Mouse (Mus musculus): ENCODE measurements around the gene Tet2. TPM values are rescaled to one million over a fixed set of nuclear protein-coding genes. Genes with fewer than 3 reads are reported as not detected.

Gene Tet2
- total RNA-seq, 2 experiments from 2014 or later = 41.3 to 44.4 TPM

GRCm38 (mm10) chr3:133463233-133463632, 81.7 kb downstream of the Tet2 start:
- intact Hi-C loops (cut with DNase I) = no loop called here
- no peak for DNase-seq

DNA sequence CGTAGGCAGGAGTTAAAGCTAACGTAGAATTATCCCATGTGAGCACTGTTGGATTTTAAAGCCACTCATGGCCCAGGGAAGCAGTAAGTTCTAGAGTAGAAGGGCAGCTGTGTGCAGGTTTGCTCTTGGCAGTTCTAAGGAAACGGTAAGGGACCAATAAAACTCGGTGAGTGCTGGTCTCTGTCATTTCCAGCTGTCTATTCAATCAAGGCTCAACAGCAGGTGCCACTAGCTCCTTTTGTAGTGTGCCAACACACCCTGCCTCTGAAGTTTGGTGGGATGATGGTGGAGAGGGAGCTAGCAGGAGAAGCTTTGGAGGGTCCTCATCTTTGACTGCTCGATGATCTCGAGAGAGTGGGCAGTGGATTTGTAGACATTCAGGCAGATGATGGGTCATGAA, 82.5 kb downstream of the Tet2 start:
- intact Hi-C loops (cut with DNase I) = no loop called here
- DNase-seq = no peak

GRCm38 (mm10) chr3:133462059-133462458, 82.9 kb downstream of the Tet2 start:
- intact Hi-C loops (cut with DNase I) = no loop called here
- no peak for DNase-seq

GRCm38 (mm10) chr3:133459174-133459573, 85.8 kb downstream of the Tet2 start:
- intact Hi-C loops (cut with DNase I) = no loop called here
- no peak for DNase-seq

- no peak for DNase-seq
- intact Hi-C loops (cut with DNase I) = no loop called here
Observed at GRCm38 (mm10) chr3:133453896-133454295, 91.0 kb downstream of the Tet2 start.

DNA sequence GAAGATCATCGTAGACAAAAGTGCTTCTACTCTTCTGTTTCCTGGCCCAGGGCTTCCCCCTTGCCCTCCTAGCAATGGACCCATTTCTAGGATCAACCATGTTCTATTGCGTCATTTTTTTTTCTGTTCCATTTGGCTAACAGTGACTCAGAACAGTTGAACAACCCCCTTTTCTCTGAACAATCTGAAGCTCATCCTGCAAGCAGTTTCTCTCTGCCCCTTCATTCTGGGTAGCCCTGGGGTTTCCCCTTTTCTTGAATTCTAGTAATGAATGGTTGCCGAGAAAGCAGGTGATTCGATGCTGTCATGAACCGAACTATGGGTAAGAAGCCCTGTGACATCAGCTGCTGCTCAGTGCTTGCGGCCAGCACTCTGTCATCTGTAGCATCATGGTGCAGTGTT, 108.0 kb downstream of the Tet2 start:
- no peak for DNase-seq
- intact Hi-C loops (cut with DNase I) = no loop called here

GRCm38 (mm10) chr3:133436279-133436860, 108.6 kb downstream of the Tet2 start:
- intact Hi-C loops (cut with DNase I) = no loop called here
- DNase-seq = no peak

- DNase-seq = no peak
- intact Hi-C loops (cut with DNase I) = no loop called here
Observed at GRCm38 (mm10) chr3:133435774-133436148, 109.2 kb downstream of the Tet2 start.

DNA sequence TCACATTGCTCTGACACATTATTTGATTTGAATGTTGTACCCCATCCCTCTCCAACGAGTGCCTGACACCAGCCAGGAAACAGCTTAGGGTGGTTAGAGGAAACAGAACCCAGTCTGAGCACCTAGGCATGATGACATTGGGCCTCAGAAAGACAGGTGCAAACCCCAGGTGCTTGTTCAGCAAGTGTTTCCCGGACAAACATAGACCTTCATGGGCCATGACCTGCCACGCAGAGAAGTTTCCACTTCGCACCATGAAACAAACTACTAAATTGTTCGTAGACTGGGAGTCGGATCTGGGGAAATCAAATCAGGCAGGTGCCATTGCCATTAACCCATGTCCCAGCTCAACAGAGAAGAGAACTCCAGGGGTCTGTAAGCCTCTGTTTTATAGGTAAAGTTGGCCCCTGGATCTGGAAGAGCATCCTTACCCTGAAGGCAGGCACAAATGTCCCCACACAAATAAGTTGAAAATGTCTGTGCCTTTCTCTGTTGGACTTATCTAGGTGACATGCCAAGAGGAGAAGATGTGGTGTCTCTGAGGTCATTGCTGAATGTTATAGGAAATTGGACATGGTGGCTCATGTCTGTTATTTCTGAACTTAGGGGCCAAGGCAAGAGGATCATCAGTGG, 109.7 kb downstream of the Tet2 start:
- DNase-seq = no peak
- intact Hi-C loops (cut with DNase I) = no loop called here

GRCm38 (mm10) chr3:133429394-133430173, 115.4 kb downstream of the Tet2 start:
- intact Hi-C loops (cut with DNase I) = no loop called here

GRCm38 (mm10) chr3:133428003-133428402, 116.9 kb downstream of the Tet2 start:
- DNase-seq = no peak
- intact Hi-C loops (cut with DNase I) = no loop called here

More at GRCm38 (mm10) chr3:133429394-133430173, 115.4 kb downstream of the Tet2 start:
- no peak for DNase-seq

GRCm38 (mm10) chr3:133423073-133423472, 121.9 kb downstream of the Tet2 start:
- intact Hi-C loops (cut with DNase I) = no loop called here
- DNase-seq = no peak

DNA sequence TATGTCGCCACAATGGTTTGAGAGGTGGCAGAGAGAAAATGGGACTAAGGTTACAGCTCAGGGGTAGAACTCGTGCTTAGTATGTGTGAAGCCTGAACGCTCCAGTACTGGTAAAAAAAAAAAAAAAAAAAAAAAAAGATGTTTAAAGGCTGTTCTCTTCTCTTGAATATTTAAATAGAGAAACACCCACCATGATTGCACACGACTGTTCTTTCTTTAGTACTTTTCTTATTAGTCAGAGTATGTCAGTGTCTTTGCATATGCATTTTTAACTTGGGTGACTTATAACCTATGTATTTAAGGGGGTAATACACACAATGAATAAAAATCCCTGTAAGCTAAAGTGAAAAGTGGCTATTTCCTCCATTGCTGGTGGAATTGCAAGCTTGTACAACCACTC, 130.2 kb downstream of the Tet2 start:
- no peak for DNase-seq
- intact Hi-C loops (cut with DNase I) = no loop called here

Small RNA genes lying within 50 kb of the gene (microRNA-seq; reads per million reads assigned to microRNA genes)
- gene Gm25042 = 0 reads per million in 2 experiments

Other genes with a start within 250 kb of the Tet2 start
- gene Ppa2, start 235.0 kb downstream of the Tet2 start, total RNA-seq (2021) = 100 to 1,000 TPM; 105 to 116 TPM